Mouse (Mus musculus) intestine, embryonic 14.5 days (tissue): ENCODE results near the gene Pitpnc1. TPM values are rescaled to one million over a fixed set of nuclear protein-coding genes. Genes with fewer than 3 reads are reported as not detected.
A peak's percentile ranks its signal among the peaks of the same experiment; 100 is the strongest.

Experiments used
- ATAC-seq: fragments of 200-750 bp; cut with Nextera tagmentation; replicated peaks from 2 replicates; pipeline ENCODE4 v1.8.0; 2017; ENCODE audit warnings: low read depth, moderate number of reproducible peaks, moderate TSS enrichment, moderate library complexity; ENCODE audit not compliant: low FRiP score, low TSS enrichment
- DNase-seq: peaks from one replicate; pipeline ENCODE4 v3.0.0-alpha.2; 2018; ENCODE audit warnings: low spot score
- H3K27ac ChIP-seq: fragments of 300-500 bp; sonication (generic); 2 replicates; pipeline ENCODE4 v1.5.1; 2014; ENCODE audit warnings: low read depth, mild to moderate bottlenecking, control low read depth
- H3K27me3 ChIP-seq: fragments of 300-500 bp; sonication (generic); replicated peaks from 2 replicates; pipeline ENCODE4 v1.6.1; 2014; ENCODE audit warnings: low read length, control low read depth; ENCODE audit not compliant: control insufficient read depth, insufficient read depth
- H3K36me3 ChIP-seq: fragments of 300-500 bp; sonication (generic); 2 replicates; pipeline ENCODE4 v1.6.1; 2014; ENCODE audit warnings: low read length, control low read depth; ENCODE audit not compliant: control insufficient read depth, insufficient read depth
- H3K4me1 ChIP-seq: fragments of 300-500 bp; sonication (generic); replicated peaks from 2 replicates; pipeline ENCODE4 v1.6.1; 2014; ENCODE audit warnings: low read length, control low read depth, mixed read lengths; ENCODE audit not compliant: control insufficient read depth, insufficient read depth
- H3K4me2 ChIP-seq: fragments of 300-500 bp; sonication (generic); 2 replicates; pipeline ENCODE4 v1.6.1; 2014; ENCODE audit warnings: low read length
- H3K4me3 ChIP-seq: fragments of 300-500 bp; sonication (generic); 2 replicates; pipeline ENCODE4 v1.5.1; 2014; ENCODE audit warnings: low read depth, low read length, control low read depth, mixed read lengths
- H3K9ac ChIP-seq: fragments of 300-500 bp; sonication (generic); 2 replicates; pipeline ENCODE4 v1.6.1; 2014; ENCODE audit warnings: mild to moderate bottlenecking, low read length
- H3K9me3 ChIP-seq: fragments of 300-500 bp; sonication (generic); 2 replicates; pipeline ENCODE4 v1.6.1; 2016; ENCODE audit warnings: low read length, control low read depth; ENCODE audit not compliant: control insufficient read depth
- WGBS: fragments of 180-500 bp; shearing (Covaris S2); extraction: QIAGEN DNeasy Blood & Tissue Kit; methylation state at CpG from one replicate; pipeline ENCODE4 v1.1.7; 2014; 5-methylcytosine and 5-hydroxymethylcytosine counted together
- polyA plus RNA-seq: library from polyadenylated mRNA; unstranded; fragments of >200 nt; fragmentation: Nextera tagmentation; extraction: Ambion mirVana; gene quantifications from 2 replicates; pipeline ENCODE4 v1.2.1, GENCODE M21; 2014

Pitpnc1 gene
- polyA plus RNA-seq, 1 experiment from 2014 or later, result 18.2 TPM

- Histone ChIP-seq H3K9me3 (no peaks in the 10 kb centered on the region), H3K36me3 (no peaks in the 10 kb centered on the region), H3K4me3 (no peak overlapping the region), H3K4me1 (no peaks in the 10 kb centered on the region; the same call in 1 of the 2 replicates), H3K9ac (no peak overlapping the region), H3K27me3 (no peaks in the 10 kb centered on the region), H3K27ac (no peak overlapping the region), H3K4me2 (no peak overlapping the region)
- WGBS, result 57% methylated on average over 7 of the region's 7 CpGs
- DNase-seq, result no peak
- ATAC-seq, result no peak
Observed at GRCm38 (mm10) chr11:107419925-107420324, 50.6 kb downstream of the Pitpnc1 start.

DNA sequence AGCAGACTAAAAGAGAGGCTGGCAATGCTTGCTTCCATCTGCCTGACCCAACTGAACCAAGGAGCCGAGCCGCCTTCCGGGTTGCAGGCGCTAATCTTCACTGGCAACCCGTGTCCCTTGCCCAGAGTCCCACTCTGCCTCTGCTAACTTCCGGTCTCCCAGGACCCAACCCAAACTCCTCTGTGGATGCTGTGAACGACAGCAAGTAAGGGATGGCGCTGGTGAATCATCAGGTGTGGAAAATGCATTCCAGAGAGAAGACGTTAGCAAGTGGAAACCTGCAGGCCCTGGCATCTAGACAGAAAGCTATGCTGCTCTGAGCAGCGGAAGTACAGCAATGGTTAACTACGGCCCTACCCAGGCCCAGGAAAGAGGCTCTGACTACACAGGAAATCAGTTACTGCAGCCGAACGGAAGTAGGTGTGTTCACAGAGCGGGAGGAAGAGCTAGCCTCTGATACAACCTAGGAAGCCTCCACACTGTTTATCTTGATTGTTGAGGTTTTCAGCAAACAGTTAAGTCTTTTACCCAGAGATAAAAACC, 53.4 kb downstream of the Pitpnc1 start:
- Histone ChIP-seq H3K36me3 (no peaks in the 10 kb centered on the region), H3K9me3 (no peaks in the 10 kb centered on the region), H3K4me1 (peaks cover 4% of the 10 kb centered on the region), H3K4me2 (no peak overlapping the region), H3K4me3 (no peak overlapping the region), H3K27ac (0 out of 2 replicates have a peak overlapping the region, but pooled peaks have one; percentile 40), H3K27me3 (no peaks in the 10 kb centered on the region), H3K9ac (no peak overlapping the region)
- DNase-seq (peak; percentile 59), ATAC-seq (no peak)
- 52% methylated on average over 14 of the region's 14 CpGs for WGBS

GRCm38 (mm10) chr11:107416561-107416926, 54.0 kb downstream of the Pitpnc1 start:
- peaks cover 4% of the 10 kb centered on the region for H3K4me1 ChIP-seq
- no peaks in the 10 kb centered on the region for H3K27me3 ChIP-seq
- H3K9ac ChIP-seq, result no peak overlapping the region
- DNase-seq (no peak), ATAC-seq (no peak)
- H3K36me3 ChIP-seq, result no peaks in the 10 kb centered on the region
- WGBS, result 52% methylated on average over 4 of the region's 4 CpGs
- H3K9me3 ChIP-seq, result no peaks in the 10 kb centered on the region
- no peak overlapping the region for H3K4me3 ChIP-seq
- H3K4me2 ChIP-seq, result no peak overlapping the region
- H3K27ac ChIP-seq, result peak overlapping the region; percentile 40; the same call in 1 of the 2 replicates

DNA sequence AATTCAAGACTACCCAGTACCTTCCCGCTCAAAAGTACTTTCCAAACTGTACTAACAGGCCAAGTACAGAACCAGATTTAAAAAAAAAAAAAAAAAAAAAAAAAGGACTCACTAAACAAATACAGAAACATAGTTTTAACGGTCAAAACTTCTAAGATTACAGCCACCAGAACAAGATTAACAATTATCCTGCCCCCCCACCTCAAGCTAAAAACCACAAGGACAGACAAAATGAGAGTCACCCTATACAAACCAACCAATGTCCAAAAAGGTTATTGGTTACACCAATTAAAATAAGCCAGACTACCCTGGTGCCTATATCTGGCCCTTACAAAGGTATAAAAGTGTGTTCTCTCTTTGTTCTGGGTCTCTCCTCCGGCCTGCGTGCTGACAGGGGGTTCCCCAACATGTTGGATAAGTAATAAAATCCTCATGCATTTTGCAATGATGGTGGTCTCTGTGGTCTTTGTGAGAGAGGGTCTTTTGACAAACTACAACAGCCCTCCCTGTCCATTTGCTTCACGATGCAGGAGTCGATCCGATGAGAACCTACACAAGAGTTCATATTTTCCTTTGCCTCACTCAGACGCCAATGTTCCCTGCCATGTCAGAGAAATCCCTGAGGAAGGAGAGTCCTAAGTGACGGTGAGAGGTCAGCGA, 54.5 kb downstream of the Pitpnc1 start:
- H3K4me2 ChIP-seq, result no peak overlapping the region
- no peak overlapping the region for H3K4me3 ChIP-seq
- peak overlapping the region; percentile 33; the same call in 1 of the 2 replicates for H3K27ac ChIP-seq
- H3K27me3 ChIP-seq, result no peaks in the 10 kb centered on the region
- DNase-seq (no peak), ATAC-seq (no peak)
- H3K36me3 ChIP-seq, result no peaks in the 10 kb centered on the region
- H3K4me1 ChIP-seq, result peaks cover 4% of the 10 kb centered on the region
- 76% methylated on average over 10 of the region's 10 CpGs for WGBS
- H3K9me3 ChIP-seq, result no peaks in the 10 kb centered on the region
- H3K9ac ChIP-seq, result no peak overlapping the region

GRCm38 (mm10) chr11:107414996-107415747, 55.3 kb downstream of the Pitpnc1 start:
- WGBS, result 79% methylated on average over 11 of the region's 11 CpGs
- Histone ChIP-seq H3K9me3 (no peaks in the 10 kb centered on the region), H3K27me3 (no peaks in the 10 kb centered on the region), H3K9ac (no peak overlapping the region), H3K4me2 (no peak overlapping the region), H3K27ac (no peak overlapping the region), H3K36me3 (no peaks in the 10 kb centered on the region), H3K4me1 (peaks cover 4% of the 10 kb centered on the region), H3K4me3 (no peak overlapping the region)
- no peak for ATAC-seq
- DNase-seq, result no peak

GRCm38 (mm10) chr11:107413251-107413655, 57.2 kb downstream of the Pitpnc1 start:
- H3K27ac ChIP-seq, result no peak overlapping the region
- ATAC-seq, result peak; percentile 61
- peaks cover 4% of the 10 kb centered on the region for H3K4me1 ChIP-seq
- peak; percentile 63 for DNase-seq
- no peaks in the 10 kb centered on the region for H3K9me3 ChIP-seq
- H3K36me3 ChIP-seq, result no peaks in the 10 kb centered on the region
- no peaks in the 10 kb centered on the region for H3K27me3 ChIP-seq
- 4% methylated on average over 14 of the region's 14 CpGs for WGBS
- H3K4me3 ChIP-seq, result no peak overlapping the region; the same call in 1 of the 2 replicates
- peak overlapping the region; percentile 43 for H3K4me2 ChIP-seq
- H3K9ac ChIP-seq, result no peak overlapping the region

GRCm38 (mm10) chr11:107412128-107412527, 58.4 kb downstream of the Pitpnc1 start:
- no peak overlapping the region for H3K4me2 ChIP-seq
- no peaks in the 10 kb centered on the region for H3K27me3 ChIP-seq
- DNase-seq, result no peak
- no peaks in the 10 kb centered on the region for H3K36me3 ChIP-seq
- no peak for ATAC-seq
- H3K4me3 ChIP-seq, result no peak overlapping the region
- H3K27ac ChIP-seq, result no peak overlapping the region
- no peak overlapping the region for H3K9ac ChIP-seq
- H3K9me3 ChIP-seq, result no peaks in the 10 kb centered on the region
- WGBS, result 91% methylated on average over 4 of the region's 4 CpGs
- peaks cover 4% of the 10 kb centered on the region for H3K4me1 ChIP-seq

DNA sequence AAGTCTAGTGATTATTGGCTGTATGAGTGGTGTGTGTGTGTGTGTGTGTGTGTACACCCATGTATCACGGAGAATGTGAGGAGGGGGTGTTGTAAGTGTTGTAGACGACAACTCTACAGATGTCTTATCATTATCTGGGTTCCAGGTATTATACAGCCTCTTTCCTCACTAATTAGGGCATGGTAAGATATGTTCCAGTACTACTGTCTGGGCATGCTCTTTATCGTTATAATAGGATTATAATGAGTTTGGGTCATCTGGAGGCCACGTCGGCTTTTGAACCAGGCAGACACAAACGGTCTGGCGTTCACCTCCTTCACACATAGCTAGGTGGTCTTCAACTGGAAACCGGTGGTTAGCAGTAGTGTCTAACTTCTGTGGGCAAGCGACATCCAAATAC, 58.9 kb downstream of the Pitpnc1 start:
- no peak for ATAC-seq
- no peak for DNase-seq
- H3K9me3 ChIP-seq, result no peaks in the 10 kb centered on the region
- peaks cover 4% of the 10 kb centered on the region for H3K4me1 ChIP-seq
- H3K27ac ChIP-seq, result no peak overlapping the region
- no peaks in the 10 kb centered on the region for H3K27me3 ChIP-seq
- H3K4me2 ChIP-seq, result no peak overlapping the region
- H3K4me3 ChIP-seq, result no peak overlapping the region
- WGBS, result 76% methylated on average over 9 of the region's 9 CpGs
- no peaks in the 10 kb centered on the region for H3K36me3 ChIP-seq
- H3K9ac ChIP-seq, result no peak overlapping the region
